Mouse (Mus musculus): Measurements from ENCODE around the gene Vegfd. TPM values are rescaled to one million over a fixed set of nuclear protein-coding genes. Genes with fewer than 3 reads are reported as not detected.
A peak's percentile ranks its signal among the peaks of the same experiment; 100 is the strongest.

The Vegfd gene
- polyA plus RNA-seq, 1 experiment, result 2.1 TPM

- no peaks in the 10 kb centered on the region for H3K36me3 ChIP-seq (ENCODE audit: control insufficient read depth, insufficient read depth)
- H3K4me3 ChIP-seq, result no peak overlapping the region
- H3K4me2 ChIP-seq (ENCODE audit: low read depth), result no peak overlapping the region
- no peak overlapping the region for H3ac ChIP-seq (ENCODE audit: control insufficient read depth, insufficient read length)
- H3K79me2 ChIP-seq (ENCODE audit: control insufficient read depth, insufficient read depth), result no peaks in the 10 kb centered on the region
- H3K27me3 ChIP-seq (ENCODE audit: control insufficient read depth, insufficient read depth, insufficient read length), result no peaks in the 10 kb centered on the region
- TF ChIP-seq POLR2AphosphoS2 (IDR thresholded peaks at IDR 0.05; ENCODE audit: insufficient read length, low read depth) (no peak), MAX (IDR thresholded peaks at IDR 0.05; ENCODE audit: low read depth) (no peak), TCF12 (IDR thresholded peaks at IDR 0.05; ENCODE audit: insufficient read depth, poor library complexity, severe bottlenecking) (no peak), TCF3 (IDR thresholded peaks at IDR 0.05; ENCODE audit: insufficient read length, low read depth) (no peak), SRF (IDR thresholded peaks at IDR 0.05; ENCODE audit: control insufficient read depth, insufficient read length, low read depth) (no peak), MYOD1 (IDR thresholded peaks at IDR 0.05; ENCODE audit: control insufficient read depth in 1 of 3, insufficient read length in 2 of 3, low read depth in 2 of 3) (no peak), POLR2A (IDR thresholded peaks at IDR 0.05; ENCODE audit: insufficient read length, low read depth) (no peak), MYOG (IDR thresholded peaks at IDR 0.05; ENCODE audit: control insufficient read depth in 1 of 3, insufficient read depth in 1 of 3, insufficient read length in 2 of 3, low read depth in 2 of 3) (no peak)
Observed at GRCm38 (mm10) chrX:164431541-164431940, 58.4 kb downstream of the Vegfd start.

DNA sequence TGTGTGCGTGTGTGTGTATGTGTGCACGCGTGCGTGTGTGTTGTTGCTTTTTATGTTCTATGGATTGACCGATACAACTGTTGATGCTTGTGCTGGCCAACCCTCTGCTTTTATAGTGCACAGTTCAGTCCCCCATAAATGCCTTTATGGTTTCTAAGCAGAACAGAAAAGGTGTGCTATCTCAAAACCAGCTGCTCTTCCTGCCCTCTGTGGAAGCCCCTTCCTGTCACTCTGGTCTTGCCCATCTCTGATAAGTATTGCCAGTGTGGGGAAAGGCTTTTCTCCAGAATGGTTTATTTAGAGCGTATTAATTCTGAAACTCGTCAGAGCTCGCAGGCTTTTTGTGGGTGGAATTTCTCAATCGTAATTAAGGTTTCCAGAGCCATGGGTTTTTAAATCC, 59.5 kb downstream of the Vegfd start:
- no peak overlapping the region for H3K4me3 ChIP-seq
- H3K79me2 ChIP-seq (ENCODE audit: control insufficient read depth, insufficient read depth), result no peaks in the 10 kb centered on the region
- no peaks in the 10 kb centered on the region for H3K27me3 ChIP-seq (ENCODE audit: control insufficient read depth, insufficient read depth, insufficient read length)
- H3K36me3 ChIP-seq (ENCODE audit: control insufficient read depth, insufficient read depth), result no peaks in the 10 kb centered on the region
- no peak overlapping the region for H3ac ChIP-seq (ENCODE audit: control insufficient read depth, insufficient read length)
- TF ChIP-seq MAX (IDR thresholded peaks at IDR 0.05; ENCODE audit: low read depth), result no peak
- no peak for TF ChIP-seq MYOD1 (IDR thresholded peaks at IDR 0.05; ENCODE audit: control insufficient read depth in 1 of 3, insufficient read length in 2 of 3, low read depth in 2 of 3)
- no peak for TF ChIP-seq SRF (IDR thresholded peaks at IDR 0.05; ENCODE audit: control insufficient read depth, insufficient read length, low read depth)
- TF ChIP-seq E2F4 (IDR thresholded peaks at IDR 0.05; ENCODE audit: insufficient read depth), result no peak
- no peak for TF ChIP-seq CEBPB (IDR thresholded peaks at IDR 0.05; ENCODE audit: insufficient read depth, poor library complexity, severe bottlenecking)
- TF ChIP-seq POLR2AphosphoS2 (IDR thresholded peaks at IDR 0.05; ENCODE audit: insufficient read length, low read depth), result no peak
- no peak for TF ChIP-seq POLR2A (IDR thresholded peaks at IDR 0.05; ENCODE audit: insufficient read length, low read depth)
- no peak for TF ChIP-seq MYOG (IDR thresholded peaks at IDR 0.05; ENCODE audit: control insufficient read depth in 1 of 3, insufficient read depth in 1 of 3, insufficient read length in 2 of 3, low read depth in 2 of 3)
- no peak for TF ChIP-seq TCF3 (IDR thresholded peaks at IDR 0.05; ENCODE audit: insufficient read length, low read depth)
- no peak for TF ChIP-seq USF1 (IDR thresholded peaks at IDR 0.05; ENCODE audit: low read depth)
- no peak for TF ChIP-seq TCF12 (IDR thresholded peaks at IDR 0.05; ENCODE audit: insufficient read depth, poor library complexity, severe bottlenecking)
- TF ChIP-seq REST (IDR thresholded peaks at IDR 0.05; ENCODE audit: insufficient read depth, insufficient read length), result no peak
- H3K4me2 ChIP-seq (ENCODE audit: low read depth), result no peak overlapping the region

- TF ChIP-seq TCF12 (IDR thresholded peaks at IDR 0.05; ENCODE audit: insufficient read depth, poor library complexity, severe bottlenecking) (no peak), POLR2A (IDR thresholded peaks at IDR 0.05; ENCODE audit: insufficient read length, low read depth) (no peak), POLR2AphosphoS2 (IDR thresholded peaks at IDR 0.05; ENCODE audit: insufficient read length, low read depth) (no peak), REST (IDR thresholded peaks at IDR 0.05; ENCODE audit: insufficient read depth, insufficient read length) (no peak), MYOG (IDR thresholded peaks at IDR 0.05; ENCODE audit: control insufficient read depth in 1 of 3, insufficient read depth in 1 of 3, insufficient read length in 2 of 3, low read depth in 2 of 3) (no peak), USF1 (IDR thresholded peaks at IDR 0.05; ENCODE audit: low read depth) (no peak), MYOD1 (IDR thresholded peaks at IDR 0.05; ENCODE audit: control insufficient read depth in 1 of 3, insufficient read length in 2 of 3, low read depth in 2 of 3) (no peak), TCF3 (IDR thresholded peaks at IDR 0.05; ENCODE audit: insufficient read length, low read depth) (no peak), E2F4 (IDR thresholded peaks at IDR 0.05; ENCODE audit: insufficient read depth) (no peak), MAX (IDR thresholded peaks at IDR 0.05; ENCODE audit: low read depth) (no peak), CEBPB (IDR thresholded peaks at IDR 0.05; ENCODE audit: insufficient read depth, poor library complexity, severe bottlenecking) (no peak), SRF (IDR thresholded peaks at IDR 0.05; ENCODE audit: control insufficient read depth, insufficient read length, low read depth) (no peak)
- Histone ChIP-seq H3K4me3 (no peak within 1 kb of the TSS), H3K36me3 (ENCODE audit: control insufficient read depth, insufficient read depth) (no peaks in the 10 kb centered on the region), H3ac (ENCODE audit: control insufficient read depth, insufficient read length) (no peak within 1 kb of the TSS), H3K4me2 (ENCODE audit: low read depth) (peak within 1 kb of the TSS; percentile 2), H3K27me3 (ENCODE audit: control insufficient read depth, insufficient read depth, insufficient read length) (no peaks in the 10 kb centered on the region), H3K79me2 (ENCODE audit: control insufficient read depth, insufficient read depth) (no peaks in the 10 kb centered on the region)
Observed at GRCm38 (mm10) chrX:164436709-164437108, 63.5 kb downstream of the Vegfd start, which contains the start of gene Asb11. Gene Asb11 (plus strand): TSS chrX:164436994.

GRCm38 (mm10) chrX:164439462-164439861, 66.3 kb downstream of the Vegfd start:
- H3K4me3 ChIP-seq, result no peak overlapping the region
- H3ac ChIP-seq (ENCODE audit: control insufficient read depth, insufficient read length), result no peak overlapping the region
- no peaks in the 10 kb centered on the region for H3K79me2 ChIP-seq (ENCODE audit: control insufficient read depth, insufficient read depth)
- TF ChIP-seq E2F4 (IDR thresholded peaks at IDR 0.05; ENCODE audit: insufficient read depth) (no peak), TCF3 (IDR thresholded peaks at IDR 0.05; ENCODE audit: insufficient read length, low read depth) (no peak), MYOD1 (IDR thresholded peaks at IDR 0.05; ENCODE audit: control insufficient read depth in 1 of 3, insufficient read length in 2 of 3, low read depth in 2 of 3) (no peak), SRF (IDR thresholded peaks at IDR 0.05; ENCODE audit: control insufficient read depth, insufficient read length, low read depth) (no peak), TCF12 (IDR thresholded peaks at IDR 0.05; ENCODE audit: insufficient read depth, poor library complexity, severe bottlenecking) (no peak)
- H3K4me2 ChIP-seq (ENCODE audit: low read depth), result no peak overlapping the region
- no peaks in the 10 kb centered on the region for H3K36me3 ChIP-seq (ENCODE audit: control insufficient read depth, insufficient read depth)
- H3K27me3 ChIP-seq (ENCODE audit: control insufficient read depth, insufficient read depth, insufficient read length), result no peaks in the 10 kb centered on the region

DNA sequence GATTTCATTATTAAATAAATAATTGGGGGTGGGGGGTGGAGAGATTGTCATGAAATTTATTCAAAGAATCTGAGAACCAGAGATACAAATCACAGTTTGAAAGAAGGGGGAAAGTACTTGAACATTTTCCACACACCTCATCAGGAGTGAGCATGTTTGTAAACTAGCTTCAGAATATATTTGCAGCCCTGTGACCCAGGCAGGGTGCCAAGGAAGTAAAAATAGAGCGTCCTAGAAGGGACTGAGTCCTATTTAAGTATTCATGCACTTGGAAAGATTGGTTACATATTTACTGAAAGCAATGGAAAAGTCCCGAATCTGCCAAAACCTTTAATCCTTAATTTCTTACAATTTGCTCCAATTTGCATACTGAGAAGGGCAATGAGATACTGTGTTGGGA, 67.0 kb downstream of the Vegfd start:
- H3K27me3 ChIP-seq (ENCODE audit: control insufficient read depth, insufficient read depth, insufficient read length), result no peaks in the 10 kb centered on the region
- TF ChIP-seq POLR2AphosphoS2 (IDR thresholded peaks at IDR 0.05; ENCODE audit: insufficient read length, low read depth) (no peak), USF1 (IDR thresholded peaks at IDR 0.05; ENCODE audit: low read depth) (no peak), TCF3 (IDR thresholded peaks at IDR 0.05; ENCODE audit: insufficient read length, low read depth) (no peak), REST (IDR thresholded peaks at IDR 0.05; ENCODE audit: insufficient read depth, insufficient read length) (no peak), TCF12 (IDR thresholded peaks at IDR 0.05; ENCODE audit: insufficient read depth, poor library complexity, severe bottlenecking) (no peak), E2F4 (IDR thresholded peaks at IDR 0.05; ENCODE audit: insufficient read depth) (no peak), POLR2A (IDR thresholded peaks at IDR 0.05; ENCODE audit: insufficient read length, low read depth) (no peak), MYOD1 (IDR thresholded peaks at IDR 0.05; ENCODE audit: control insufficient read depth in 1 of 3, insufficient read length in 2 of 3, low read depth in 2 of 3) (no peak), MAX (IDR thresholded peaks at IDR 0.05; ENCODE audit: low read depth) (no peak), SRF (IDR thresholded peaks at IDR 0.05; ENCODE audit: control insufficient read depth, insufficient read length, low read depth) (no peak), CEBPB (IDR thresholded peaks at IDR 0.05; ENCODE audit: insufficient read depth, poor library complexity, severe bottlenecking) (no peak), MYOG (IDR thresholded peaks at IDR 0.05; ENCODE audit: control insufficient read depth in 1 of 3, insufficient read depth in 1 of 3, insufficient read length in 2 of 3, low read depth in 2 of 3) (no peak)
- H3K4me3 ChIP-seq, result no peak overlapping the region
- no peak overlapping the region for H3K4me2 ChIP-seq (ENCODE audit: low read depth)
- H3K79me2 ChIP-seq (ENCODE audit: control insufficient read depth, insufficient read depth), result no peaks in the 10 kb centered on the region
- H3ac ChIP-seq (ENCODE audit: control insufficient read depth, insufficient read length), result no peak overlapping the region
- no peaks in the 10 kb centered on the region for H3K36me3 ChIP-seq (ENCODE audit: control insufficient read depth, insufficient read depth)
